Mouse (Mus musculus) CD8-positive naive resting alpha-beta T cell, adult 2 months (primary cell): ENCODE data around the gene Sh3pxd2a.
"Not testable (repeated sequence)": the region's sequence is repeated elsewhere in the genome, so short reads cannot be mapped to it uniquely, and the experiment has no call there.

Experiments used
- DNase-seq, 2 experiments: peaks; one replicate each; pipeline ENCODE4 v3.0.0; 2022; ENCODE audit warnings: low read depth in 2 of 2, low spot score in 2 of 2

Gene Sh3pxd2a

GRCm38 (mm10) chr19:47412566-47413248 is 51.5 kb downstream of the Sh3pxd2a start:
- peak; percentile 19 to 20 for DNase-seq

GRCm38 (mm10) chr19:47410301-47410700 is 53.9 kb downstream of the Sh3pxd2a start:
- DNase-seq = no peak

DNA sequence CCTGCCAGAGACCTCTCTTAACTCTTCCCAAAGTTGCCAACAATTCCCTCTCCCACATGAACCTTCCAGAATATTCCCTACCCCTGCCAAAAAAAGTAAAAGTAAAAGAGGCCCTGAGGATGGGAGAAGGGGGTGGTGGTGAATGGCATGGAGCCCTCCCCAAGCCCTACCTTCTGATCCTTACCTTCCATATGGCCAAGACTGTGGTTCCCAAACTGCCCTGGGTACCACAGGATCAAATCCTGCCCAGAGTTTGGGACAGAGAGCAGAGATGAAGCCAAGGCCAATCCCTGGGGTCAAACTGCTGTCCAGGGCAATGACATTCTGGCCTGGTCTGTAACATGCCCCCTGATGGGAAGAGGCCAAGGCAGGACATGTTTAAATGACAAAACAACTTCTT is 55.1 kb downstream of the Sh3pxd2a start:
- no peak for DNase-seq

- no peak for DNase-seq
Observed at GRCm38 (mm10) chr19:47408656-47409055, 55.5 kb downstream of the Sh3pxd2a start.

GRCm38 (mm10) chr19:47407332-47407731 is 56.9 kb downstream of the Sh3pxd2a start:
- DNase-seq = no peak

GRCm38 (mm10) chr19:47406524-47406923 is 57.7 kb downstream of the Sh3pxd2a start:
- no peak for DNase-seq

DNA sequence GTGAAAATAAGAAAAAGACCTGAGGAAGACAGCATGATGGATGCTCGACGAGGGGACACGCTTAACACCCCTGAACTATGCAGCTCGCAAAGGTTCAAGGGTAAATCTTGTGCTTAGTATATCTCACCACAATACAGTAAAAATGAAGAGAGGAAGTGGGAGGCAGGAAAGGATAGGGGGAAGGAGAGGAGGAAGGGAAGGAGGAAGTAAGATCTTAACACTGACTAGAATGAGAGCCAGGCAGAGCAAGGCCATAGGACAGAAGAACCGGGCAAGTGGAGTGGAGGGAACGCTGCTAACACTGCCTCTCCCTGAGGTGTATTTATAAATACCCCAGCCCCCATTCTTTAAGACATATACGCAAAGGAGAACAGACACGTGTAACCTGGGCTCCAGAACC is 58.7 kb downstream of the Sh3pxd2a start:
- DNase-seq = no peak

GRCm38 (mm10) chr19:47403391-47404379 is 60.5 kb downstream of the Sh3pxd2a start:
- DNase-seq = no peak

DNA sequence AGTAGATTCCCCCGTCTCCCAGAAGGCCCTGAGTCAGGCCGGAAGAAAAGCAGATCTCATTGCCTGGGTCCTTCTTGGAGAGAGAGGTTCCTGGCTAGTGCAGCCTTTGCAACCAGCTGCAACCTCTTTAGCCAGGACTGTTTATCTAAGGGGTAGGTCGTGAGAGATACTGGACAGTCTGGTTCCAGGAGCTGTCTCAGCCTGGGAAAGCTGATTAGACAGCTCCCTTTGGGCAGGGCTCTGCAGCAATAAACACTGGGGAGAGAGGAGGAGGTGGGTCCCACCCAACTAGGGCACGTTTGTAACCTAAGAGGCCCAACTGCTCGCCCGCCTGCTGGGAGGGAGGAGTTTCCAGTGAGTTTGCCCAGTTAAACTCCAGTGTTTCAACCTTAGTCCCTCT is 61.2 kb downstream of the Sh3pxd2a start:
- no peak for DNase-seq

DNA sequence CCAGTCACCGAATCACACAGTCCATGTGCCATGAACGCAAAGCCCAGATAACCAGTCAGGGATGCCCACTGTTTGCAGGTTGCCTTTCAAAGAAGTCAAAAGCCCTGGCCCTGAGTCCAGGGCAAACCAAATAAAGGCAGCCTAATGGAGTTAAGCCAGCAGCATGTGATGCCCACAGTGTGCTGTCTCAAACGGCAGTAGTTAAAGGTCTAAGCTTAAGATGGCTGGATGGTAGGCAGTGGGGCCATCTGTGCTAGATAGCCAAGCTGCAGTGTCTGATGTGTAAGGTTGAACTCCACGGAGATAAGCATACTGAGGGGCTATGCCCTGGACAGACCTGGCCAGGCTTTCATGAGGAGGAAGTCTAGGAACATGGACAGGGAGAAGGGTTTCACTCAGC is 61.7 kb downstream of the Sh3pxd2a start:
- no peak for DNase-seq

DNA sequence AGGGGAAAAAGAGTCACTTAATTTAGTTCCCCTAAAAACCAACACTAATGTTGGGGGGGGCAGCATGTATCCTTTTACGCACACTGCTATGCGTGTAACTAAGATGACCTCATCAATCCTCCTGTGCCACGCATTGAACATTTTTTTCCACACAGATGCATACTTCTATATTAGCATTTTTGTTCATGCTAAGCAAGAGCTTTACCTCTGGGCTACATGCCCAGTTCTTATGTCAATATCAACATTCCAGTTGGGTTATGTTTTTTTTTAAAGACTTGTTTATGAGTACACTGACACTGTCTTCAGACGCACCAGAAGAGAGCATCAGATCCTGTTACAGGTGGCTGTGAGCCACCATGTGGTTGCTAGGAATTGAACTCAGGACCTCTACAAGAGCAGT is 64.5 kb downstream of the Sh3pxd2a start:
- DNase-seq = no peak

GRCm38 (mm10) chr19:47399029-47399428 is 65.2 kb downstream of the Sh3pxd2a start:
- no peak for DNase-seq

GRCm38 (mm10) chr19:47397882-47398671 is 66.1 kb downstream of the Sh3pxd2a start:
- no peak for DNase-seq

DNA sequence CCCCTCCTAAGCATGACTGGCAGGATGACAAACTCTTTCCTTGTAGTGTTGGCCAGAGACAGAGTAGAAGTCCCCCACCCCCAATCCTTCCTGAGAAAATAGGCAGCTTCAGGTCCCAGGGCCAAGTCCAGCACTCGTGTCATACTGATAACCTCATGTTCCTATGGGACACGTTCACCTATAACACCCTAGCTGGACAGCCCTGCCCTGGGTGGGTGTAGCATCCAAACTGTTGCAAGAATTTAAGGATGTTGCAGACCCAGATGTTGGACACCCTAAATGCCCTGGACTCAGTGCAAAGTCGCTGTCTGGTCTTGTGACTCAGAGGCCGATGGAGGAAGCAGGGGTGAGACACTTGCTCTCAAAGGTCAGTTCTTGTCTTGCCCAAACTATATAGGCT is 68.9 kb downstream of the Sh3pxd2a start:
- DNase-seq = no peak

DNA sequence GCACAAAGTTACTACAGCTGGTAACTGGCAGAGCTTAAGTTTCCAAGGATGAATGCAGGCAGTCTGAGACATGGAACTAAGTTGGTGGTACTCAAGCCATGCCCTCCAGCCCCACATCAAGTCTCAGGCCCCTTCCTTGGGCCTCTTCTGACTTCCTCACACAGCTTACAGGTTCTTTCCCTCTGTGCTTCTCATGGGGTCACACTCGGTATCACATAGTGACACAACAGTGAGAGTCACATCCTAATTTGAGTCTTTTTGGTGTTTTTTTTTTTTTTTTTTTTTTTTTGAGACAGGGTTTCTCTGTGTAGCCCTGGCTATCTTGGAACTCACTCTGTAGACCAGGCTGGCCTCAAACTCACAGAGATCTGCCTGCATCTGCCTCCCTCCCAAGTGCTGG is 69.4 kb downstream of the Sh3pxd2a start:
- not testable (repeated sequence) for DNase-seq

DNA sequence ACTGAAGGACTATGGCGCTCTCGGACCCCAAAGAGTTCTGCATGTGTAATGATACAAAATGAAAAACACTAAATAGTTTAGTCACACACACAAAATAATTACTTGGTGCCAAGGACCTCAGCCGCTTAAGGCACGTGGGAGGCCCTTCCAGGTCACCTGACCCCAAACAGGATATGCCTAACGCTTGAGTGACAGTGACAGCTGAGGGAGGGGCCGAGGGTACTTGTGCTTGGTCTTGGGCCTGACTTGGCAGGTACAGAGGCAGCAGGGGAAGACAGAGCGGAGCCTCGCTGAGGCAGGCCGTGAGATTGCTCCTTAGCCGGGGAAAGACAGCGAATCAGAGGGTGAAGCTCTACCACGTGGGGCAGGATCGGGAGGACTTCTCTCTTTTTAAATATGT is 73.3 kb downstream of the Sh3pxd2a start:
- no peak for DNase-seq

DNA sequence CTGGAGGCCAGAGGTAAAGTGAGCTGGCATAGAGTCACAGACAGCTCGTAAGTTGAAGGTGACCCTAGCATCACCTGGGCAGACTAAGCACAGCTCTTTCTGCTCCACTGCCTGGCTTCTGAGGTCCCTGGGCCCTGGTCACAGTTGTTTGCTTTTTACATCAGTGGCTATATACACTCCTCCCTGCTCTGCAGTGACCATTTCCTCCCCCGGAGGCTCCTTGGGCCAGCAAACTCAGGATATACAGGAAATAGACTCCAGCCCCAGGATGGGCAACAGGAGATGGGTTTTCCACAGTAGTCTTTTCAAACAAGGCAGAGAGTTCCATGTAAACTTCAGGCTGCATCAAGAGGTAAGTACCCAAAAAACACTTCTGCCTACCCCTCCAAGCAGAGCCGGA is 76.3 kb downstream of the Sh3pxd2a start:
- DNase-seq = no peak

DNA sequence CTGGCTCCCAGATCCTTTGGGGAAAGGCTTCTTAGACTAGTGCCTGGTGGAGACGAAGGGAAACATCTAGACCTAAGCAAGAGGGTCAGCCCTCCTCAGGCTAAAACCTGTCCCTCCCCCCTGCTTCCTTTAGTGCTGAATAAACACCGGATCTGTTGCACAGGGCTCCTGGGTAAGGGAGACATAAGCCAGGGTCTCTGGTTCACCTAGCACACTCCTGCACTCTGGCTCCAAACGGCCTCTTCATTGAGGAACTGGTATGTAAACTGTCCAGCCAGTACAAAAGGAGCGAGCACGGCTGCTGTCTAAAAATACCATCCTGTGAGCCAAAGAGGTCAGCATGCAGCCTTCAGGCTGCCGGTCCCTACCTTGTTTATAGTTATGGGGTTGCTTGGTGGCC is 76.8 kb downstream of the Sh3pxd2a start:
- DNase-seq = no peak

DNA sequence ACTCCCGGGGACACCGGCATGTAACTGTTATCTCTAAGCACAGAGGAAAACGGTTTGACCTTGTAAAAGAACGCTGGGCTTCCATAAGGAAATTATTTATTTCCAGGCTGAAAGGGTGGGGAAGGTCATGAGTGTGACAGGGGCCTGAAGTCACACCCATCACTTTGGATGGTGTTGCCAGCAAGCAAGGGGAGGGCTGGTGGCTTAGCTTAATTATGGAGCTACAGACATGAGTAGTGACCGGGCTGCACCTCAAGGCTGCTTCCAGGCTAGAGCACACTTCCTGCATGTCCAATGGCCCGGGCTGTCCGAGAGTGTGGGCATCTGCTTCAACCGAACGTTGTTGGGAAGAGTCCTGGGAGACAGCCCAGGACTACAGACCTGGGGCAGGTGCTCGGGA is 78.2 kb downstream of the Sh3pxd2a start:
- DNase-seq = no peak

DNA sequence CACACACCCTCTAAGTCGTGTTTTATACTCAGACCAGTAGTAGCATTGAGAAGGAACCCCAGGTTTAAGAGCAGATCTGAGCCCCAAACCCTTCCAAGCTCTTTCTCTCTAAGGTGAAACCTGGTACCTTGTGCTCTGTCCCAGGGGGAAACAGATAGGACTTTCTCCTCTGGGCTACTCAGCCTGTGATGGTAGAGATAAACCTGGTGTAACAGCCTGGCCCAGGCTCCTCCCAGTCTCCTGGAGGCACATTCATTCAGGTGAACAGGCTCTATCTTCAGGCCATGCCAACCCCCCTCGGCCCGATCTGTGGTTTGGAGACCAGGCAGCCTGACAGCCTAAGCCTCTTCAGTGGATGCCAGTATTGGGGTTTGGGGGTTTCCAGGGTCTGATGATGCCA is 79.6 kb downstream of the Sh3pxd2a start:
- no peak for DNase-seq

DNA sequence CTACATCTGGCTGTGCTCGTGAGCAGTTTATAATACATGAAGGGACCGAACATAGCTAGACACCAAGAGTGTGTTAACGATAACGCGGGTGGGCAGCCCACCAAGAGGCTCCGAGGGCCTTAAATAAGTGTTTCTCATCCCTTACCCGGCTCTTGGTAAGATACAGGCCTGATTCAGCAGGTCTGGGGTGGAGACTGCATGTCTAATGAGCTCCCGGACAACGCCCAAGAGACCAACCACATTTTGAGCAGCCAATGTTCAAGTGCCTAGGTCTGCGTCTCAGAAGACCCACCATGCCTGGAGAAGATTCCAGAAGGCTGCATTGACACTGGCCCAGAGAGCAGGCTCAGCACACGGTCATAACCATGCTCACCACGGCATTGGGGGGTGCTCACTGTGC is 80.2 kb downstream of the Sh3pxd2a start:
- DNase-seq = no peak

DNA sequence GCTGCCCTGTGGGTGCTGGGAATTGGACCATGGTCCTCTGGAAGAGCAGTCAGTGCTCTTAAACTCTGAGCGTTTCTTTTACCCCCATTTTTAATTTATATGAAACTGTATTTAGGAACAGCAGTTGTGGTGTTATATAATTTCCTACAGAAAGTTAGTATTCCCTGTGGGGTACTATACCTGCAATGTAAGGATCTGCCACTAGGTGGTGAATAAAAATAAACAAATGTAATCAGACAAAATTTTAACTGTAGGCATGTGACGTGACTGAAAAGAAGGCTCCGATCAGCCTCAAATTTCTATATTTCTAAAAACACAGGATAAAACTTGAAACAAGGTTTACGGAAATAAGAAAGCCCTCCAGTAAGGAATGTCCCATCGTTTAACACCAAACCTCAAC is 81.9 kb downstream of the Sh3pxd2a start:
- DNase-seq = no peak
